Mouse (Mus musculus) adipocyte (in vitro differentiated cells): ENCODE measurements around the gene Me1.

Experiments used
- DNase-seq: peaks from one replicate; pipeline ENCODE4 v3.0.0-alpha.2; 2016; ENCODE audit warnings: low spot score

The Me1 gene

GRCm38 (mm10) chr9:86543451-86543850, 152.3 kb downstream of the Me1 start:
- DNase-seq = no peak

GRCm38 (mm10) chr9:86534071-86534470, 161.7 kb downstream of the Me1 start:
- DNase-seq = no peak
